Mouse (Mus musculus) heart, adult 8-10 months (tissue): ENCODE measurements around the gene Ryr2. TPM values are rescaled to one million over a fixed set of nuclear protein-coding genes. Genes with fewer than 3 reads are reported as not detected.
A peak's percentile ranks its signal among the peaks of the same experiment; 100 is the strongest.
"Not testable (repeated sequence)": the region's sequence is repeated elsewhere in the genome, so short reads cannot be mapped to it uniquely, and the experiment has no call there.

Experiments
- DNase-seq: peaks from one replicate; pipeline ENCODE4 v3.0.0; 2022; ENCODE audit warnings: low spot score
- total RNA-seq, 4 experiments: library from RNA; stranded (reverse); gene quantifications; 2 replicates each; pipeline ENCODE4 v1.2.4; 2022

Gene Ryr2
- total RNA-seq, 4 experiments from 2014 or later = 935 to 1,209 (median 1,093) TPM

DNA sequence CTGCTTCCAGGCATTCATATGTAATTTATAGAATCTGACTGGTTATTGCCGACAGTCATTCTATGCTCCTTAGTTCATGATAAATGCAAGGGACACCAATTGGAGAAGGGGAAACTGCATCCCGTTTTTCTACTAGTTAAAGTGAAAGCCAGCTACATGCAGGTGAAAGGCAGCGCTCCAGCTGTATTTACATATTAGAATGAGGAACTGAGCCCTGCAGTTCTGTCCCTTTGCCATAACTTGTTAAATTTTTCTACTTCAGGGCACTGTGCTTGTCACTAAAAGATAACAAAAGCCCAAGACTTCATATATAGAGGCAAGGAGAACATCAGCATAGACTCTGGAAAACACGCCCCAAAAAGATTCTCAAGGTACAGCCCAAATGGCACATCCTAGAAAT lies 165.0 kb downstream of the Ryr2 start:
- DNase-seq = no peak

DNA sequence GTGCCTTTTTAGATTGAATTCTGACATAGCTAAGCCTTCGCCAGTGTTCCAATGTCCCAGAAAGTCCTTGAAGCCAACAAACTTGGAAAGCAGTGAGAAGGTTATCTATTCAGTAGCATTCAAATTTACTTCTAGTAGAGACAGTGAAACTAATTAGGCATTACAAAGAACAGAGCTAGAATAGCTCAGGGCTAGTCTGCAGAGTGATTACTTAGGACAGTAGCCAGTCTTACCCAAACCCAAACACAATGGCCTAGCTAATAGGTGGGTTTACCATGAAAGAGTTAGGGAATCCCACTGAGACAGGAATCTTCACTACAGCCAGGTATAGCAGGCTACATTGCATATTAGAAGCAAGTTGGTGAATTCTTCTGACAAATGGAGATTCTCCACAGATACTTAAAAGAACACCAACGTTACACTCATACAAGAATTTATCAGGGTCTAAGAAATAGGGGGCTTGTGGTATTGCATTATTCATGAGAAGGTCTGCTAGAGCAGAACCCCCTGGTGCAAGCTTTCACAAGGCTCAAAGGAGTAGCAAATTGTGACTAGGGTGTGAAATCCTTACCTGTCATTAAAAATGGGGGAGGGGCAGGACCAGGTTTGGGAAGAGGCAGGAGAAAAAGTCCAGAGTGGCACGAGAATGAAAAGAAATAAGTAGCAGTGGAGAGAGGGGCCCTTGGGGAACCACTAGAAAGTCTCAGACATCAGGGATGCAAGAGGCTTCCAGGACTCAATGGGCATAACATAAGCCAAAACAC lies 172.3 kb downstream of the Ryr2 start:
- DNase-seq = not testable (repeated sequence)

DNA sequence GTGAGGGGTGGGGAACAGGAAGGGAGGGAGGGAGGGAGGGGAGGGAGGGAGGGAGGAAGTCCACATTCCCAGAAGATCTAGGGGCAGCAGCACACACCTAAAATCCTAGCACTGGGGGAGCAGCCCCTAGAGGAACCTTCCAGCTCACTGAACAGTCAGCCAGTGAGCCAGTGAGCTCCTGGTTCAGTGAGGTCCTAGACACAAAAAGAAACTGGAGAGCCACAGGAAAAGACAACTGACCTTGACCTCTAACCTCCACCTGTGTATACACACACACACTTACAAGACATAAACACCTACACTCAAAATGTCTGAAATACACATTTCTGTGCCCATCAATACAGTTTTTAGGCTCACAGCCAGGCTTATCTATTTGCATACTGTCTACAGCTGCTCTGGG lies 173.4 kb downstream of the Ryr2 start:
- no peak for DNase-seq

DNA sequence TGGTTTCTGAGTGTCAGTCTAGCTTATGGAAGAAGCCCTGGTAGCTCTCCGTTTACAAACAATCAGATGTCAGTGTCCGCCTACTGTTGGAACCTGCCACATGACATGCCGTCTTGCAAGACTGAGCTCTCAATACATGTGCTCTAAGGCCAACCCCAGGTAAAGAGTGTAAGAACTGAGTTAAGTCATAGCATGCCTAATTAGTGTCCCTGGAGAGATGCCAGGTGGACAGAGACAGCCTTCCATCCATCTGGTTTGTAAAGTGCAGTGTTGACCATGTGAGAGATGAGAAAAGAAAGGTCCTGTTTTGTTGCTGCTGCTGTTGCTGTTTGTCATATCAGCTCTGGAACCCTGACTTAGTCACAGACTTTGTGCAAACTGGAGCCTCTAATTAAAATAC lies 178.0 kb downstream of the Ryr2 start:
- no peak for DNase-seq

DNA sequence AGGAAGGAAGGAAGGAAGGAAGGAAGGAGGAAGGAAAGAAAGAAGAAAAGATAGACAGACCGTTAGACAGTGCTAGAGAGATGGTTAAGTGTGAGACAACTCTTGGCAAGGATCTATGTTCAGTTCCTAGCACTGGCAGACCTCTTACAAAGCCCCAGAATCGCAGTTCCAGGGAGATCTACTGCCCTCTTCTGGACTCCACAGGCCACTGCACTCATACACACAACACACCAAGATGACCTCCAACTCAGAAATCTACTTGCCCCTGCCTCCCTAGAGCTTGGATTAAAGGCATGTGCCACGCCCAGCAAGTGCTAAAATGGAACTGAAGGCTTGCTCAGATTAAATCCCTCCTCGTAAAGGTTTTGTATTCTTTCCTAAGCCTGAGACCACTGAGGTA lies 179.0 kb downstream of the Ryr2 start:
- DNase-seq = no peak

DNA sequence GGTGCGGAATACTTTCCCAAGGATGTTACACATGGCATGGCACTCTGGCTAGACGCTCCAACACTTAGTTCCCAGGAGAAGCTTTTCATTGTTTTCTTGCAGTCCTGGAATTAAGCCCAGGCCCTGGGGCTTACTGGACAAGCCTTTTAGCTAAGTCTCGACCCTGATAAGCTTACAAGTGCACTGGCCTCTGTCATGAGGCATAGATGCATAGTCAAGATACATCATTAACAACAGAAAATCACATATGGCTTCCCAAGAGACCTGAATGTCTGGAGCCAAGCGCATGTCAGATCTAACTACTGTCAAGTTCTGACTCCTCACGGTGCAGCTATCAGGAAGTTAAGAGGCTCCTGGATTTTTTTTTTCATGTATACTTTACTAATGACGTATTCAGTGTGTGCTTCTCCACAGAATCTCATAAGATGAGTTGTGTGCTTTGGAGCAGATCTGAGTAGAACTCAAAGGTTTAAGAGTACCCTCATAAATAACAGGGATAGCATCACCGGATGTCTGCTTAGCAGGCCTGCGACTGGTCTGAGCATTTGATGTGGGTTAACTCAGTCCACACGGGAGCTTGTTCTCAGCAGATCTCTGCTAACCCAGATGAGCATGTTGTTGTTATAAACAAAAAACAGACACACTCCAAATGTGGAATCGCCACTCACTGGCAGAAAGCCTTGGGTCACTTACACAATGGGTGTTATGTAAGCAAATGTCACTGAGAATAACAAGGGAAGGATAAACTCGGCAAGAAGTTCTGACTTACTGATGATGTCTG lies 179.8 kb downstream of the Ryr2 start:
- peak; percentile 7 for DNase-seq

DNA sequence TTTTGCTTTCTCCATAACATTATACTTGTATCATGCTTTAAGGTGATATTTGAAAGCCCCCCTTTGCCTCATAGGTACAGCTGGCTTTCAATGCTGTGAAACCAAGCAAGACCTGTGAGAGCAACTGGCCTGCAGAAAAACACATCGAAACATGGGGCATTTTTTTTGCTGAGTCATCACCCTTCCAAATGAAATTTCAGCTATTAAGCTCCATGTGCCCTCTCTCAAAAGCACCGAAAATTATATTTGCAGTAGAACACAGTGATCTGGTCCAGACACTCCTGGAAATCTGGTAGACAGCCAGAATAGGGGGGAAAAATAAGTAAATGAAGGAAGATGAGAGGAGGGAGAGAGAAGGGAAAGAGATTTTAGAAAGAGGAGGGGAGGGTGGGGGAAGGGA lies 180.5 kb downstream of the Ryr2 start:
- no peak for DNase-seq

DNA sequence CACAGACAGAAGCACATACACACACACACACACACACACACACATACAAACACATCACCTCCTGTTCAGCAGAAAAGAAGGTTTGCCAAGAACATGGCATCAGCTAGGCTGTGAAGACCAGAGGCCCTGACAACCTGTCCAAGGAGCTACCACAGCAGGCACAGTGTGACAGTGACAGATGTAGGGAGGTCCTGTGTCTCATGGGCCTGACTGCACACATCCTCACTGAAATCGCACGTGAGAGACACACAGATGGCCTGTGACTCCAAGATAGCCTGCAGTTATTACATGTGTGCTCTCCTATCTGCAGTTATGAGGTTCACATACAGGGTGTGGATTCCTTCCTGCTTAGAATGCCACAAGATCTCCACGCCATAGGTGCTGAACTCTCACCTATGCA lies 182.0 kb downstream of the Ryr2 start:
- no peak for DNase-seq

DNA sequence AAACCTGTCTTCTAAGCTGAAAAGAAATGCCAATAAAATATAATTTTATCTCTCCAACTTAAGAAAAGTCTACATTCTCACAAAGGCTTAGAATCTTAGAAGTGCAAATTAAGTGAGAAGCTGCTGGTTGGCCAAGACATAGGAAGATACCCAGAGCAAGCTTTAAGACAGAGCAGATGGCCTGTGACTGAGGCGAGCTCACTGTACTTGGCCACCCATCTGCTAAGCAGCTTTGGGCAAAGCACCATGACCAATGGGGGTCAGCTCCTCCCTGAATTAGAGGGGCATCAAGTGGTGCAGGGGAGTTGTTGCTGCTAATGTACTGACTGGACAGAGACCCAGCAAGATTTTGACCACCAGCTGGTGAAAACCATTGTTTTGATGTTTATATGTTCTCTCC lies 186.2 kb downstream of the Ryr2 start:
- no peak for DNase-seq

DNA sequence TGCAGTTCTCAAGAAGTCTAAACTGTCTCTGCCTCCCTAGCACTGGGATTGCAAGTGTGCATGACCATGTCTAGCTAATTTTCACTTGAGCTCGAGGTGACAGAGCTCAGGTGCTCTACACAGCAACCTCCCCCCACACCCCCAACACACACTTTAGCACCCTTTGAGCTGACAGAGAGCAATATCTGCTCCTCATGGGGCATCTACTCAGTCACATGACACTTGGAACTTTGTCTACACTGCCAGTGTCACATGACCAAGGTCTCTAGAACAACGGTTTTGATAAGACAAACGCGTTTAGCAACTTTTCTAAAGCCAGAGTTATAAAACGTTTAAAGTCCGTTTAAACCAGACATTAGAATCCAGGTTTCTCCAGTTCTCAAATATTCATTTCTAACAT lies 187.3 kb downstream of the Ryr2 start:
- no peak for DNase-seq

DNA sequence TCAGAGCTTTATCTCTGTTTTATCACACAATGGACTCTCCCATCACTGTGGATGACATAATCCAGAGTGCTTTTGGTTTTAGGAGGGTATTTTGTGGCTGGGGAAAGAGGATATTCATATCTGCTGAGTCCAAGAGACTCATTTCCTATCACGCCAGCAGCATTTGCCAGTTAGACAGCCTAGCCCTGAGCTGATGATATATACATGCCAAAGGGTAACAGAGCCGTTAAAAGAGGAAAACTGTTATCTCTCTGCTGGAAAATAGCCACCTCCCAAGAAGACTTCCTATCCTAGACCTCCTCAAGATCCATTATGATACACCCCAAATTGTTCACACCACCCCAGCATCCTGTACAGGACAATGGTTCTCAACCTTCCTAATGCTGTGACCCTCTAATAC lies 191.1 kb downstream of the Ryr2 start:
- DNase-seq = no peak

DNA sequence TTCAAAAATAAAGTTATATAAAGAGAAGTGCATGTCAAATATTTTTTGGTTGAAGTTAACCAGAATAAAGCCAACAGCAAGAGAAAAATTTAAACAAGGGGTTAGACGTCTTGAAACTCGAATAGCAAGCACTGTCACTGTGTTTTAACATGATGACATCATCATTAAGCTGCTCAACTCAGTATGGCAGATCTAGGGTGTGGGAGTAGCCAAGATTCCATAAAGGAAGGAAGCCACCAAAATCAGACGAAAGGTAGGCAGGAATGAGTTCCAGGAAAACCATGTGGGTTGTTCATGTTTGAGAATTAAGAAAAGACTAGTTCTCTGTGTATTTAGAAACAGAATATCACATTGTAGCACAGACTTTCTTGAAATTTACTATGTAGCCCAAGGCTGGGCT lies 192.1 kb downstream of the Ryr2 start:
- no peak for DNase-seq

DNA sequence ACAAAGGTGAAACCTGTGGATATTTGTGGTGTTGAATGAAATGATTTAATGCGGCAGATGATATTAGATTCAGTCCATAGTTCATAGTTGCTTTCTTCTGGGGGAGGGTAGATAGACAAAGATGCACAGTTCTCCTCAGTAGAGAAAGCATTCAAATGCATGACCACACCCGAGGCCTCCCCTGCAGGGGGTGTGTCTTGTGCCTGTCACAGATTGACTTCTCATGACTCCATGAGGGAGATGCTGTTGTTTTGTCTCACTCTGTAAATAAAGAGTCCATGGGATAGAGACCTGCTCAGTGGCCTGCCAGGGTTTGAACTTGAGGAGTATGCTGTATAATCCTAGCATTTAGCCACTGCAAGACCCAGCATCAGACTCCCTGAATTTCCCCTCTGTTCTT lies 194.5 kb downstream of the Ryr2 start:
- DNase-seq = no peak

DNA sequence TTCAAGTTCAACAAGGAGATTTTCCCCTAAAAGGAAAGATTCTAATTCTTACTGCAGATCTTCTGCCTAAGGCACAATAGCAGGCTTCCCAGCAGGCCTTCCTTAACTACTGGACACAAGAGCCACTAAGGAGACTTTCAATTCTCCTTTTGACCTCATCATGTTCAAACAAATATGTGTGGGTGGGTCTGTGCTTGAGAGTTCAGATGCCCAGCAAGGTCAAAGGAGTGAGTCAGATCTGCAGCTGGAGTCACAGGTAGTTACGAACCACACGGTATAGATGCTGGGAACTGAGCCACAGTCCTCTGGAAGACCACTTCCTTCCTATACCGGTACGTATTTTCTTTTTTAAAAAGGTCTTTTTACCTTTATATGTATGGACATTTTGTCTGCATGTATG lies 198.6 kb downstream of the Ryr2 start:
- DNase-seq = no peak

DNA sequence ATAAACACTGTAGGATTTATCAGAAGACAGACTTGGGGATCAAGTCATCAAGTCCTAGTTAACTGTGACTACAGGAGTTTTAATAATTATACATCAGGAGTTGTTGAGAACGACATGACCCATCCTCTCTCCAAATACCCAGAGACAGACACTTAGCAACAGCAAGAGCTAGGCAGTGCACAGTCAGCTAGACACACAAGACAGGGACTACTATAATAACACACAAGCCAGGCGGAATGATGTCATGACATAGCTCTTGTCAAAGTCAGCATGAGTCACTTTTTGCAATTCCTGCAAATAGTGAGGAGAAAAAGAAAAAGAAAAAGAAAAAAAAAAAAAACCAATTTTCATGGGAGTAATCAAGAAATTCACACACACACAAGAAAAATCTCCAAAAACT lies 201.6 kb downstream of the Ryr2 start:
- no peak for DNase-seq

DNA sequence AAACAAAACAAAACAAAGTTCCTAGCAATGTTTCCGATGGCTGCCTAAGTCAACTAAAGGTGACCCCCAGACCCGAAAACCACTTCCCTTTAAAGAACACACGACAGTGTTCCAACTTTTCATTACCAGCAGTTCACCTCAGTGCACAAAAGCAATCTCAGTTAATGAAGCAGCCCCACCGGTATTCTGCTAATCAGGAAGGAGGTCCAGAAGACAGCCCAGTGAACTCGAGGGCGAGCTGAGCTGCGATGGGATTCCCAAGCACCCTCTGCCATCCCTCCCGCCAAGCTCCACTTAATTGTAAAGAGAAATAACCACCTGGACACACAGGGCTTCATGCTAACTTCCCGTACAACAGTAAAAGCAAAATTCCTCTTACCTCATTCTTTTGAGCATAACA lies 203.5 kb downstream of the Ryr2 start:
- no peak for DNase-seq

DNA sequence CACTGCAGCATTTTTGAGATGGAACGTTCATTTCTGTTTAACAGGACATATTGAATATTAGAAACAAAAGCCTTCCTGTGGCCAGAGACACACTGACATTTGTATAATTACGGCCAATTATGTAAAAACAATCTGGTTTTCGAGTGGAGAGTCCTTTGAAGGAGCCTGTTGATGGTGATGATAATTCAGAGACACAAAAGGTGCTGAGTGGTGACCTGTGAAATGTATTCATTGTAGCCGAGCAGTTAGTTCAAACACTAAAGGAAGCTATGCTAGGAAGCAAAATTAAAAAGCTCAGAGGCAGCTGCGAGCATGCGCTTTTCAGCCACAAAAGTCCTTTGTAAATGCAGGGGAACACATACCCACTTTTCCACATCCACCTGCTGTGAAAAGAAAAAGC lies 203.9 kb downstream of the Ryr2 start:
- no peak for DNase-seq

DNA sequence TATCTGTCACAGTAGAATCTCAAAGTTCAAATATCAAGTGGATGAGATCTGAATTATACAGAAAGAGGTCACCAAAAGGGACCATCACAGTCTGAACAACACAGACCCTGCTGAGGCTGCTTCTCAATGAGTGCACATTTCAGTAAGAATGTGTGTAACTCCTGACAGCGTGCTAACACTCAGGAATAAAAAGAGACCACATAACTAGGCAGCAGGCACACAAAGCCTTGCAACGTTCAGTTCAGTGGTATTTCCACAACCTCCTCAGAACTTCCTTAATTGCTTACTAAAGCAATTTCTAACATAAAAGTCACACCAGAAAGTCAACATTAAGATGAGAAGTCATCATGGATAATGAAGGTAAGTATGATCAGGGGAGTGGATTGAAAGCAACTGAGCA lies 206.1 kb downstream of the Ryr2 start:
- DNase-seq = no peak

DNA sequence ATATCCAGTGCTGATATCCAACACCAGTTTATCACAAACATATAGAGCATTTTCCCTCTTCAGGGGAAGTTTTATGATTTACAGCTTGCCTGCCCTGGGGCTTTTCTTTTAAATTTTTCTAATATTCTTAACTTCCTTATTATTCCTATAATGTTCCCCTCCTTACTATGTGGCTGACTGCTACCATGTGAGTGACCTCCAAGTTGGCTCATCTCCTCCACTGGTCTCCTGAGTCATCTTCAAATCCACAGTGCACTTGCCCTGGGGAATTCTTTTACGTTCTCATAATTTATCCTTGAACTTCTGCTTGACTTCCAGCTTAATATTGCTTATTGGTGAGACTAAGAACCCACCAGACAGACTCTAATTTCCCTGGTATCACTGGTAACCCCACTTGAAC lies 211.1 kb downstream of the Ryr2 start:
- DNase-seq = no peak

DNA sequence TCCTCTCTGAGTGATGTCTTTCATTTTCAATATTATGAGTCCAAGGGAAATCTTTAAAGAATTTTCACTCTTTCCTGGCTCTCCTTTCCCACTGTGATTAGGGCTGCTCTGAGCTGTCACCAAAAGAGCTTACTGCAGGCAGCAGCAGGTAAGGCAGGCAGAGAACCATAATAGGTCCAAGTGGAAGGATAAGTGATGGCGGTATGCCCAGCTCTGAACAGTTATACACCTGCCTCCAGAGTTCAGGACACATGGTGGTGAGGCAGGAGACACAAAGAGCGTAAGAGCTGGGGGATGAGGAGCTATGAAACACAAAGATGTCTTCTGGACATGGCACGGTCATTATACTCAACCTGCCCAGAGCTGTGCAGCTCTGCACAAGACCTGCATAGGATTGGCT lies 215.0 kb downstream of the Ryr2 start:
- DNase-seq = no peak

DNA sequence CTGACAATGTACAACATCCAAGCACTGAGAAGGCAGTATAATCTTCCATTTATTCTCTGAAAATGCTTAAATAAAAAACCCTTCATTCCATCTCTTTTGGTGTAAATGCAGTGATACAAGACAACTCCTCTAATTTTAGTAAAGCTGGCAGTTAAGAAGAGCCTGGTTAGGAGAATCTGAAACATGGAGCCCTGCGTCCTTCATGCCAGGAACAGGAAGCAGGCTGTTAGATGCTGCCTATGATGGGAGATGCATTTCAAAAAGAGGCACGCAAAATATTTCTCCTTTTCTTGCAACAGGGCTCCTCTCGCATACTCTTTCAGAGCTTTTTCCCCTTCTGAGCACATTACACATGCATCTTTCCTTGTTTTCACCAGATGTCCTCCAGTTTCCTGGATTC lies 215.6 kb downstream of the Ryr2 start:
- DNase-seq = no peak

DNA sequence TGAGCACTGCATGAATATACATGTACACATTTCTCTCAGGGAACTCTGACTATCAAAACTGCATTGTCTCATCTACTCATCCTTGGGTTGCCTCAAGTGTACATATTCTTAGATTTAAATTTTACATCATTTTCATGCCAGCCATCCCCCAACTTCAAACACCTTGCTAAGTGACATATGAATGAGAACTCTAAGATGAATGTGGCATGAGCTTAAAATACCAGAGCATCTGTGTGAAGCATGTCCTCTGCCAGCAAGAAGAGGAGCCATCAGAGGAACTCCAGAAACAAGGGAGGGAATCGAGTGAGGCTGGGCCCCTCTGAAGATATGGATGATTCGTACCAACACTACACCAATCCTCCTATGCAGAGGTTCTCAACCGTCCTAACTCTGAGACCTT lies 222.6 kb downstream of the Ryr2 start:
- DNase-seq = no peak

DNA sequence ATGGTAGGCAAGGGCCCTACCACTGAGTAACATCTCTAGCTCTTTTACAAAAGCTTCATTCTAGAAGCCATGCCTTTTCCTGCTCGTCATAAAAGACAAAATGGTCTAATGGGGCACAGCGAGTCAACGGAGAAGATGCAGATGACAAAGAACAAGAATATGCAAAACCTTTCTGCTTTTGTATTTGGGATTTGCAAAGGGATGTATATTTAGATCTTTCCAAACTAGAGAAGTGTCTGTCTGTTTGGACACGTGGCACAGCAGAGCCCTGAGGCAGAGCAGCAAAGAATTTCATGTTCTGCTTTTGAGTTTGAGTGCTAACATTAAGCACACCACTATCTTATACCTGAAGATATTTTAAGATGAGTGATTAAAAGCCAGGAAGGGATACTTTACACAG lies 224.4 kb downstream of the Ryr2 start:
- no peak for DNase-seq
